Mouse (Mus musculus) limb, embryonic 10.5 days (tissue): ENCODE results near the gene Rfc1. TPM values are rescaled to one million over a fixed set of nuclear protein-coding genes. Genes with fewer than 3 reads are reported as not detected.

Experiments
- DNase-seq: peaks from one replicate; pipeline ENCODE4 v3.0.0-alpha.2; 2017; ENCODE audit warnings: low spot score
- H3K27ac ChIP-seq: fragments of 300-500 bp; sonication (generic); 2 replicates; pipeline ENCODE4 v1.5.1; 2016; ENCODE audit warnings: mild to moderate bottlenecking
- H3K27me3 ChIP-seq: fragments of 300-500 bp; sonication (generic); 2 replicates; pipeline ENCODE4 v1.6.1; 2016; ENCODE audit warnings: low read depth, mild to moderate bottlenecking; ENCODE audit not compliant: poor library complexity, severe bottlenecking
- H3K36me3 ChIP-seq: fragments of 300-500 bp; sonication (generic); 2 replicates; pipeline ENCODE4 v1.6.1; 2016; ENCODE audit warnings: mild to moderate bottlenecking, moderate library complexity
- H3K4me1 ChIP-seq: fragments of 300-500 bp; sonication (generic); 2 replicates; pipeline ENCODE4 v1.6.1; 2016
- H3K4me3 ChIP-seq: fragments of 300-500 bp; sonication (generic); 2 replicates; pipeline ENCODE4 v1.5.1; 2016; ENCODE audit warnings: mild to moderate bottlenecking, moderate library complexity
- H3K9me3 ChIP-seq: fragments of 300-500 bp; sonication (generic); replicated peaks from 2 replicates; pipeline ENCODE4 v1.6.1; 2016; ENCODE audit warnings: mild to moderate bottlenecking
- WGBS: fragments of 180-500 bp; shearing (Covaris S2); methylation state at CpG from one replicate; pipeline ENCODE4 v1.1.7; 2016; 5-methylcytosine and 5-hydroxymethylcytosine counted together
- polyA plus RNA-seq: library from polyadenylated mRNA; unstranded; fragments of >200 nt; fragmentation: Nextera tagmentation; extraction: Ambion mirVana; gene quantifications from 2 replicates; pipeline ENCODE4 v1.2.1, GENCODE M21; 2016

The Rfc1 gene
- polyA plus RNA-seq, 1 experiment from 2014 or later, result 103 TPM

GRCm38 (mm10) chr5:65224056-65224455 is 111.4 kb downstream of the Rfc1 start:
- no peaks in the 10 kb centered on the region for H3K4me1 ChIP-seq
- no peaks in the 10 kb centered on the region for H3K27me3 ChIP-seq
- H3K9me3 ChIP-seq, result no peaks in the 10 kb centered on the region
- no peak overlapping the region for H3K27ac ChIP-seq
- no peak overlapping the region for H3K4me3 ChIP-seq
- H3K36me3 ChIP-seq, result peaks cover 38% of the 10 kb centered on the region
- 95% methylated on average over 5 of the region's 5 CpGs for WGBS
- DNase-seq, result no peak

- no peak overlapping the region for H3K27ac ChIP-seq
- H3K4me1 ChIP-seq, result no peaks in the 10 kb centered on the region
- no peak for DNase-seq
- no peaks in the 10 kb centered on the region for H3K27me3 ChIP-seq
- no peak overlapping the region for H3K4me3 ChIP-seq
- peaks cover 23% of the 10 kb centered on the region for H3K36me3 ChIP-seq
- 89% methylated on average over 7 of the region's 7 CpGs for WGBS
- no peaks in the 10 kb centered on the region for H3K9me3 ChIP-seq
Observed at GRCm38 (mm10) chr5:65221037-65221436, 114.4 kb downstream of the Rfc1 start.

- Histone ChIP-seq H3K36me3 (peaks cover 8% of the 10 kb centered on the region), H3K9me3 (no peaks in the 10 kb centered on the region), H3K4me1 (no peaks in the 10 kb centered on the region), H3K4me3 (no peak overlapping the region), H3K27ac (no peak overlapping the region), H3K27me3 (no peaks in the 10 kb centered on the region)
- WGBS, result 91% methylated on average over 11 of the region's 11 CpGs
- DNase-seq, result no peak
Observed at GRCm38 (mm10) chr5:65217305-65218269, 117.9 kb downstream of the Rfc1 start.

GRCm38 (mm10) chr5:65213321-65213720 is 122.1 kb downstream of the Rfc1 start:
- Histone ChIP-seq H3K4me1 (no peaks in the 10 kb centered on the region), H3K27ac (no peak overlapping the region), H3K27me3 (no peaks in the 10 kb centered on the region), H3K4me3 (no peak overlapping the region), H3K36me3 (no peaks in the 10 kb centered on the region), H3K9me3 (no peaks in the 10 kb centered on the region)
- peak; percentile 49 for DNase-seq
- WGBS, result 23% methylated on average over 7 of the region's 7 CpGs

Other genes starting within 250 kb of the Rfc1 start
- gene Tmem156, start 243.5 kb downstream of the Rfc1 start, polyA plus RNA-seq, result 0.23 TPM in 1 of 2 replicates, not detected in the other
- 12.7 and 13.0 TPM in 2 replicates for gene Klhl5, start 228.1 kb downstream of the Rfc1 start, polyA plus RNA-seq
- 7.3 and 11.0 TPM in 2 replicates for gene Wdr19, start 136.0 kb downstream of the Rfc1 start, polyA plus RNA-seq
- 0.08 TPM in 1 of 2 replicates, not detected in the other for gene Klb, start 12.6 kb upstream of the Rfc1 start, polyA plus RNA-seq
- 991 and 1,125 TPM in 2 replicates for gene Rpl9, start 55.8 kb upstream of the Rfc1 start, polyA plus RNA-seq
- 71.3 and 75.6 TPM in 2 replicates for gene Lias, start 55.8 kb upstream of the Rfc1 start, polyA plus RNA-seq
- 75.3 and 87.4 TPM in 2 replicates for gene Ugdh, start 100.3 kb upstream of the Rfc1 start, polyA plus RNA-seq
- not detected in 2 replicates for gene Gm43552, start 157.2 kb upstream of the Rfc1 start, polyA plus RNA-seq
- 44.1 and 67.0 TPM in 2 replicates for gene Smim14, start 201.5 kb upstream of the Rfc1 start, polyA plus RNA-seq
- 218 and 228 TPM in 2 replicates for gene Ube2k, start 201.6 kb upstream of the Rfc1 start, polyA plus RNA-seq